Mouse (Mus musculus) hindbrain, embryonic 14.5 days (tissue): ENCODE measurements at regions not wholly inside any gene's neighbourhood (a gene's known extent, or its start where the extent isn't known, plus 50 kb on each side); places are given as distances from the start of the nearest gene placed in this dataset.

Source experiments
- ATAC-seq: fragments of 200-750 bp; cut with Nextera tagmentation; 2 replicates; pipeline ENCODE4 v1.8.0; 2017; ENCODE audit warnings: moderate number of reproducible peaks, mild to moderate bottlenecking, moderate TSS enrichment, moderate library complexity; ENCODE audit not compliant: low FRiP score
- DNase-seq: peaks from one replicate; pipeline ENCODE4 v3.0.0-alpha.2; 2015; ENCODE audit warnings: low spot score
- H3K27ac ChIP-seq: fragments of 300-500 bp; sonication (generic); 2 replicates; pipeline ENCODE4 v1.5.1; 2014; ENCODE audit warnings: mild to moderate bottlenecking, moderate library complexity
- H3K27me3 ChIP-seq: fragments of 300-500 bp; sonication (generic); 2 replicates; pipeline ENCODE4 v1.6.1; 2014; ENCODE audit warnings: mild to moderate bottlenecking, low read length, mixed read lengths; ENCODE audit not compliant: control insufficient read depth, insufficient read depth
- H3K36me3 ChIP-seq: fragments of 300-500 bp; sonication (generic); replicated peaks from 2 replicates; pipeline ENCODE4 v1.6.1; 2014; ENCODE audit not compliant: control insufficient read depth, insufficient read depth
- H3K4me1 ChIP-seq: fragments of 300-500 bp; sonication (generic); replicated peaks from 2 replicates; pipeline ENCODE4 v1.6.1; 2014; ENCODE audit warnings: antibody characterized with exemption, low read length, mixed read lengths; ENCODE audit not compliant: control insufficient read depth, insufficient read depth
- H3K4me2 ChIP-seq: fragments of 300-500 bp; sonication (generic); replicated peaks from 2 replicates; pipeline ENCODE4 v1.6.1; 2014; ENCODE audit warnings: mild to moderate bottlenecking, moderate library complexity
- H3K4me3 ChIP-seq: fragments of 300-500 bp; sonication (generic); replicated peaks from 2 replicates; pipeline ENCODE4 v1.5.1; 2014; ENCODE audit warnings: mild to moderate bottlenecking, low read length
- H3K9ac ChIP-seq: fragments of 300-500 bp; sonication (generic); 2 replicates; pipeline ENCODE4 v1.6.1; 2014
- H3K9me3 ChIP-seq: fragments of 300-500 bp; sonication (generic); 2 replicates; pipeline ENCODE4 v1.6.1; 2016; ENCODE audit warnings: low read length; ENCODE audit not compliant: control insufficient read depth
- WGBS: fragments of 180-500 bp; shearing (Covaris S2); extraction: QIAGEN DNeasy Blood & Tissue Kit; methylation state at CpG from one replicate; pipeline ENCODE4 v1.1.7; 2014; 5-methylcytosine and 5-hydroxymethylcytosine counted together

DNA sequence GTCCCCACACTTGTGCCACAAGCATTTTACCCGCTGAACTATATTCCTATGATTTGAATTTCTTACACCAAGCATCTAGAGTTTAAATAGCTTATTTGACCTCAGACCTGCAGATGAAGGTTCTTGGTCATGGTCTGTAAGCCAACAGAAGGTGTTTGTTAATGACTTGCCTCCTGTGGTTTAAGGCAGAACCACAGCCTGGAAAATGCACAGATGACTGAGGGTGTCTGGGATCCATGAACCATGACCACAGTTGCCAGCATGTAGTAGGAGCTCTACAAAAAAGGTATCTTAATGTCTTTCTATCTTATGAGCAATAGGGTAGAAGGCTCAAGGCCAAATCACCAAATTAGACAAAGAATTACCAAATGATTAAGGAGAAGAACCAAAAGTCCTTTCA lies 367.6 kb downstream of the Atp6ap1l start:
- H3K4me1 ChIP-seq = no peaks in the 10 kb centered on the region
- WGBS = 88% methylated on average over 1 of the region's 1 CpGs
- H3K36me3 ChIP-seq = no peaks in the 10 kb centered on the region
- no peak for ATAC-seq
- H3K9ac ChIP-seq = no peak overlapping the region
- no peak for DNase-seq
- H3K9me3 ChIP-seq = peaks cover 5% of the 10 kb centered on the region
- no peak overlapping the region for H3K4me3 ChIP-seq
- H3K27ac ChIP-seq = no peak overlapping the region
- no peaks in the 10 kb centered on the region for H3K27me3 ChIP-seq
- H3K4me2 ChIP-seq = no peak overlapping the region

DNA sequence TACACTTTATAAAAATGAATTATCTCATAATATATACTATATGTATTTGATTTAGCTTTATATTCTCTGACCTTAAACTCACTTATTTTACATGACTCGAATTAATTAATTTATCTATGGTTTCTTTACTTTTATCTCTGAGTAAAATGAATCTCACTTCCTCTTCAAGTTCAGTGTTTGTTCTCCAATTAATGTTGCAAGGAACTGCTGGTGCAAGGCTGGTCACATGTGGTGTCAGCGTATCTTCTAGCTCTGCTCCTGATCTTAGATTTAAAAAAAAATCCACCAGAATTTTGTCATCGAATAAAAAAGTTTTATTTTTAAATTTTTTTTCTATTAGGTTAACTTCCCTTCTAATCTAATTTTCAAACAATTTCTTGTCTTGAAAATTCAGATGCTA lies 378.2 kb downstream of the Atp6ap1l start:
- H3K4me3 ChIP-seq = no peak overlapping the region
- WGBS = 87% methylated on average over 3 of the region's 3 CpGs
- no peaks in the 10 kb centered on the region for H3K9me3 ChIP-seq
- H3K27ac ChIP-seq = no peak overlapping the region
- no peak overlapping the region for H3K4me2 ChIP-seq
- no peaks in the 10 kb centered on the region for H3K36me3 ChIP-seq
- no peak overlapping the region for H3K9ac ChIP-seq
- ATAC-seq (no peak), DNase-seq (no peak)
- no peaks in the 10 kb centered on the region for H3K27me3 ChIP-seq
- no peaks in the 10 kb centered on the region for H3K4me1 ChIP-seq

DNA sequence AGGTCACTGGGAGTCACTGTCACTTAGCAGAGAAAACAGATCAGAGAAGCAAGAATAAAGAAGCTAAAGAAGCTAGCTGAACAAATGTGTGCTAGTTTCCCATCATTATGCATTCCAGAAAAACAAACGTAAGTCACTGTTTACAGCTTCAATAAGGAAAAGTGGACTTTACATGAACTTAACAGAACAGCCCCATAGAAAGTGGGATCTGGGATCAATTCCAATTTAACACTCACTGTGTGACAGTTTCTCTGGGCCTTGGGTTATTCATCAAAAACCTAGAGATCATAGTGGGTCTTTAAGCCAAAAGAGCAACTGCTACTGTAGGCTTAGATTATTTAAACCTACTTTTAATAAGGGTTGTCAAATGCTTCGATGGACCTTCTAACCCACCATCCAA lies 379.4 kb downstream of the Atp6ap1l start:
- WGBS = 68% methylated on average over 2 of the region's 2 CpGs
- DNase-seq = no peak

DNA sequence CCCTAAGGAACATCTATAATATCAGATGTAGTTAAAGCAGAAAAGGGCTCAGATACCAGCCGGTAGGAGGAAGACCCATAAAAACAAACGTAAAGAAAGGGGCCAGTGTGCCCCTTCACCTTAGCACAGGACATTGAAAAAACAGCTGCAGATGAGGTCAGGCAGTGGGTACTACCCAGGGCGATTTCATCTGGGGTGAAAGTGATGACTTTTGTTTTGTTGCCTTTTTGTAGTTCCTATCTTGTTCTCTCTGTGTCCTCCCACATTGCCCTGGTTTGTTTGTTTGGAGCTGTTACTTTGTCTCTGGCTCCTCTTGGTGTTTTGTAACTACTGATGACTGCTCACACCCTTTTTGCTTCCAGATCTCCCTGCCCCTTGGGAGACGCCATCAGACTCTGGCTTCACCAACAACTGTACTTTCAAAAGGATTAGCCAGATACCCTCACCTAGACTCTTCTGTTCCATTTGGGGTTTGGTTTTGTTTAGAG lies 383.4 kb downstream of the Atp6ap1l start:
- no peak overlapping the region for H3K27ac ChIP-seq
- no peak for DNase-seq
- WGBS = 68% methylated on average over 4 of the region's 4 CpGs
- H3K27me3 ChIP-seq = no peaks in the 10 kb centered on the region
- no peaks in the 10 kb centered on the region for H3K9me3 ChIP-seq
- no peak overlapping the region for H3K4me3 ChIP-seq
- H3K4me2 ChIP-seq = no peak overlapping the region
- no peak overlapping the region for H3K9ac ChIP-seq
- no peak for ATAC-seq
- no peaks in the 10 kb centered on the region for H3K36me3 ChIP-seq
- H3K4me1 ChIP-seq = no peaks in the 10 kb centered on the region

More for the DNA sequence above, 379.4 kb downstream of the Atp6ap1l start:
- H3K27me3 ChIP-seq = no peaks in the 10 kb centered on the region
- no peaks in the 10 kb centered on the region for H3K9me3 ChIP-seq
- no peak overlapping the region for H3K4me3 ChIP-seq
- no peak overlapping the region for H3K9ac ChIP-seq
- no peak overlapping the region for H3K27ac ChIP-seq
- ATAC-seq = no peak; the same call in 1 of the 2 replicates
- no peaks in the 10 kb centered on the region for H3K4me1 ChIP-seq
- H3K36me3 ChIP-seq = no peaks in the 10 kb centered on the region
- H3K4me2 ChIP-seq = no peak overlapping the region

DNA sequence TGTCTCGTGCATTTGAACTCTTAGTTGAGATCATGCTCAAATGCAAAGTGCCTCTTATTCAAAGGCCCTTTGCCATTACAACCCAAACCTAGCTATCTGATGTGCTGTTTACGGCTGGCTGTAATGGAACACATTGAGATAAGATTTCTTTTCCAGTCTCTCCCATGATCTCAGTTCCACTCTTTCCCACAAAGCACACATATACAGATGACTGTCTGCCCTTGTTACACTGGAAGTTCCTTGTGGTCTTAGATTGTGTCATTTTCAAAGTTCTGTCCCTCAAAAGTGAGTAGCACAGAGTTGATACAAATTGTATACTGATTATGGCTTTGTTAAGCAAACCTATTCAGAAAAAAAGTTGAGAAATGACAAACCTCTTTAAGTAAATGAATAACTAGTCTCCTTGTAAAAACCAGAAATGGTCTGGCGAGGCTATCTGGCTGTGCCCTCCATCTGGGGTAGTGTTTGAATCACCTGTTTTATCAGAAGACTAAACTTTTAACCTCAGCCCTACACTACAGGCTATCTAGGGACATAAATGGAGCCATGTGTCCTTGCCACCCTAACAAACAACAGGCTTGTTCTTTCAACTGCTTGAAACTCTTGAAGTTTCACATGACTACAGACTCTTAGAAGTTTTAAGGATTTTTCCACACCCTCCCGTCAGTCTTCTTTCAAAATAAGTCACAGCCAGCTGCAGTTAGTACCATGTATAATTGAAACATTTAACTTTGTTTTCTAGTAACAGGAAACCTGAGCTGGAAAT lies 384.0 kb downstream of the Atp6ap1l start:
- Histone ChIP-seq H3K4me1 (no peaks in the 10 kb centered on the region), H3K9ac (no peak overlapping the region), H3K4me2 (no peak overlapping the region), H3K27me3 (no peaks in the 10 kb centered on the region), H3K27ac (no peak overlapping the region), H3K9me3 (no peaks in the 10 kb centered on the region), H3K4me3 (no peak overlapping the region), H3K36me3 (no peaks in the 10 kb centered on the region)
- 87% methylated on average over 4 of the region's 4 CpGs for WGBS
- ATAC-seq (no peak), DNase-seq (no peak)

DNA sequence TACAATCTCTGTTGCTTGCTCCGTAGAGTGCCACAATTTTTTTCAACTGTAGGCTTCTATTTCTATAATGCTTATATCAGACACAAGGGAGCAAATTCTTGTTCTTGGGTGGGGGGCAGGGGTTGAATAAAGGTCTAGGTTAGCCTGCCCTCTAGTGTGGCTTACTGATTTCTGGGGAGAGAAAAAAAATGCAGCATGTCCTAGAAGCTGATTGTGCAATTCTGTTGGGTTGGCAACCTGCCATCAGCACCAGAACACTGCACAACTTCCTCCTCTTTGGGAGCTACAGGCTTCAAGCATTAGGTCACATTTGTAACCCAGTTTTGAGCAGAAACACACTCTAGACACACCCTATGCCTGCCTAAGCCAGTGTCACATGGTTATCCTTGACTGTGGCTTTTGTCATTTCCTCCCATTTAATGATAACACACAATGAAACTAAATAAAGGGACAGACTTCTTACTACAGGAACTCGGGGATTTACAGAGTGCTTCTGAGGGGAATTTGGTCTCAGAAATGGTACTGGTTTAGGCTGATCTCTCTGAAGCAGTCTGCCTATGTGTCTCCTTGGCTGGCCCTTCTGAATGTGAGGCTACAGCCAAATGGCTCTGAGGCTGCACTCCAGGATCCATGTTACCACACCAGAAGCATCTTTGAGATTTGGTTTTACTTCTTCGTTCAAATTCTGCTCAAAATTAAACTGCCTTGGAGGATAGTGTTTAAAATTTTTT lies 389.2 kb downstream of the Atp6ap1l start:
- H3K27ac ChIP-seq = peak overlapping the region; percentile 32; the same call in 1 of the 2 replicates
- peak; percentile 82; the same call in 1 of the 2 replicates for ATAC-seq

DNA sequence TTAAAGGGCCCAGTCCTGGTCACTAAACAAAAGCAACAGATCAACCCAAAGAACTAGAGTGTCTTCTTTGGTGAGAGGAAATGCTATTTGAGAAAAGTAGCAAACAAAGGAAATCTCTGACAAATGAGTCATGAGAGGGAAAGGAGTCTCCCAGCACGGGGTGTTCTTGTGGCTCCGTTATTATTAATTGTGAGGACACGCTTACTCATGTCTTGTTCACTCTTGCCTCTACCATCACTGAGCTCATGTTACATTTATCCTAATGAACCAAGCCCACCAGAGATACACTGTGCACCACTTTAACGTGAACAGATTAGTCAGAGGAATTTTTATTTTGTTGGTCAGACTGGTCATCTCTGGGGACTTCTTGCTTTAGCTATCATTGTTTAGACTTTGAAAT lies 391.3 kb downstream of the Atp6ap1l start:
- H3K27ac ChIP-seq = no peak overlapping the region
- no peaks in the 10 kb centered on the region for H3K9me3 ChIP-seq
- H3K4me1 ChIP-seq = no peaks in the 10 kb centered on the region
- no peak for DNase-seq
- no peak overlapping the region for H3K9ac ChIP-seq
- no peaks in the 10 kb centered on the region for H3K36me3 ChIP-seq
- no peaks in the 10 kb centered on the region for H3K27me3 ChIP-seq
- no peak overlapping the region for H3K4me3 ChIP-seq
- WGBS = 68% methylated on average over 4 of the region's 4 CpGs
- no peak for ATAC-seq
- H3K4me2 ChIP-seq = no peak overlapping the region

More for the DNA sequence above, 389.2 kb downstream of the Atp6ap1l start:
- Histone ChIP-seq H3K27me3 (no peaks in the 10 kb centered on the region), H3K9me3 (no peaks in the 10 kb centered on the region), H3K36me3 (no peaks in the 10 kb centered on the region), H3K4me1 (no peaks in the 10 kb centered on the region), H3K9ac (no peak overlapping the region), H3K4me2 (no peak overlapping the region), H3K4me3 (no peak overlapping the region)
- 71% methylated on average over 3 of the region's 3 CpGs for WGBS
- peak; percentile 63 for DNase-seq

DNA sequence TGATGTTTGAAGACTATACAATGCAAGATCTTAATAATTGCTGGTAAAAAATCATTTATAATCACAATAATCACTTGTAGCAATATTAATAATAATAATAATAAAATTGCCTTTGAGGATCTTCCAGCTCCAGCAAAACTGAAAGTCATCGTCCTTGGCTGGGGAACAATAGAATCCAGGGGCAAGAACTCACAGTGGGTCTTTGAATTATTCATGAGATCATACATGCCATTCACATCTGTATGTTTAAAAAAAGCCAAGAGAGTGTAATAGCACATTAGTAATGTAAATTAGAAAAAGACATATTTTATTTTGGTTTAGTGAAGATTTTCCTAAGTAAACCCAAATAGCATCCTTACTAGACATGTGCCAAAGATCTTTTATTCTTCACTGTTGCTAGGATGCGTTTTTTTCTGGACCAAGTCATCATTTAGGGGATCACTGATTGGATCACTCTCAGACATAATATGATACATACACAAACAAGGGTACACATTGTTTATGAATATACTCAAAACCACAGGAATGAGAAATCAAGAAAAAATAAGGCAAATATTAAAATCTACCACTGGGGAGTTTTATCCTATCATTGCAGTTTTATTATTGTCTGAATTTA lies 392.3 kb downstream of the Atp6ap1l start:
- no peak overlapping the region for H3K9ac ChIP-seq
- no peak for ATAC-seq
- no peaks in the 10 kb centered on the region for H3K9me3 ChIP-seq
- no peak for DNase-seq
- H3K27me3 ChIP-seq = no peaks in the 10 kb centered on the region
- H3K4me1 ChIP-seq = no peaks in the 10 kb centered on the region
- H3K4me3 ChIP-seq = no peak overlapping the region
- WGBS = 50% methylated on average over 2 of the region's 2 CpGs
- no peak overlapping the region for H3K27ac ChIP-seq
- no peaks in the 10 kb centered on the region for H3K36me3 ChIP-seq
- no peak overlapping the region for H3K4me2 ChIP-seq

DNA sequence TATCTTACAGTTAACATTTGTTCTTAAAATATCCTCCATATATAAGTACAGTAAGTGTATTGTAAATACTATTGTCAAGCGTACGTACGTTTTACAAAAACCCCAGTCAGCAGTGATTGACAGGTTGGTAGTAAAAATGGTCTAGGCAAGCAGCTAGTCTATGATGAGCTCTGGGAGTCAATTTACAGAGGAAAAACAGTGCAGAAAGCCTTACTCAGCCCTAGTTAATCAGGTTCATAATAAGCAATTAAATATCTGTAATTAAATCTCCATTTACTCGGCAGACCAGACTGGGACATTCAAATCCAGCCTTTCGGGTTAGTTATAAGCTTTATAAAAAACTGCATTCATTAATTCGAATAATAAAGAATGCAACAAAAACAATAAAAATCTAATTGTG lies 394.7 kb downstream of the Atp6ap1l start:
- no peaks in the 10 kb centered on the region for H3K9me3 ChIP-seq
- no peaks in the 10 kb centered on the region for H3K27me3 ChIP-seq
- no peak overlapping the region for H3K27ac ChIP-seq
- no peaks in the 10 kb centered on the region for H3K4me1 ChIP-seq
- no peak overlapping the region for H3K4me3 ChIP-seq
- ATAC-seq (peak; percentile 73), DNase-seq (no peak)
- no peak overlapping the region for H3K9ac ChIP-seq
- H3K4me2 ChIP-seq = no peak overlapping the region
- WGBS = 65% methylated on average over 6 of the region's 6 CpGs
- H3K36me3 ChIP-seq = no peaks in the 10 kb centered on the region
